Mouse (Mus musculus): Measurements from ENCODE around the gene Mark1.

DNA sequence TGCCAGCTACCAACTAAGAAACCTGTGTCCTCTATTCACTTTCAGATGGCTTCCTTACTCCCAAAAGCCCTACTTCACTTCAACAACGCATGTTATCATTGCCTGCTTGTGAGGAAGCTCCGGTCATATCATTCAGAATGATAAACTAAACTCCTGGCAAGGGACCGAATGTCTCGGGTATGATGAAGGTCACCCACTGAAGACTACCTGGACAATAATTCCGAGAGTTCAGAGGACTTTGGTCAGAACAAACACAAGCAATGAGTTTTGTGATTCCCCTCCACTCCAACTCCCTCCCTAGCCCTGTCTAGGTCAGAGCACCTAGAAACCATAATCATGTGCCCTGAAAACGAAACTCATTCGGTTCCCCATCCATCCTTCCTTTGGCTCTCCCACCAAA, 117.5 kb downstream of the Mark1 start:
- TF ChIP-seq CTCF (IDR thresholded peaks at IDR 0.05; ENCODE audit: control insufficient read depth, insufficient read depth, low read length): no peak
- TF ChIP-seq POLR2A (IDR thresholded peaks at IDR 0.05; ENCODE audit: borderline replicate concordance, control insufficient read depth, low read depth, low read length): no peak
